Mouse (Mus musculus) olfactory bulb, adult 2 months (tissue): ENCODE results near the gene Wars2.

ENCODE experiments used
- CTCF ChIP-seq: fragments of 200-500 bp; IDR thresholded peaks from 2 replicates; pipeline ENCODE4 v1.5.1; 2012; ENCODE audit warnings: low read depth, mild to moderate bottlenecking, low read length, moderate library complexity; ENCODE audit not compliant: insufficient read depth
- POLR2A ChIP-seq: fragments of 200-500 bp; IDR thresholded peaks from 2 replicates; pipeline ENCODE4 v1.6.1; 2012; ENCODE audit warnings: mild to moderate bottlenecking, low read depth, low read length, moderate library complexity; ENCODE audit not compliant: insufficient read depth

DNA sequence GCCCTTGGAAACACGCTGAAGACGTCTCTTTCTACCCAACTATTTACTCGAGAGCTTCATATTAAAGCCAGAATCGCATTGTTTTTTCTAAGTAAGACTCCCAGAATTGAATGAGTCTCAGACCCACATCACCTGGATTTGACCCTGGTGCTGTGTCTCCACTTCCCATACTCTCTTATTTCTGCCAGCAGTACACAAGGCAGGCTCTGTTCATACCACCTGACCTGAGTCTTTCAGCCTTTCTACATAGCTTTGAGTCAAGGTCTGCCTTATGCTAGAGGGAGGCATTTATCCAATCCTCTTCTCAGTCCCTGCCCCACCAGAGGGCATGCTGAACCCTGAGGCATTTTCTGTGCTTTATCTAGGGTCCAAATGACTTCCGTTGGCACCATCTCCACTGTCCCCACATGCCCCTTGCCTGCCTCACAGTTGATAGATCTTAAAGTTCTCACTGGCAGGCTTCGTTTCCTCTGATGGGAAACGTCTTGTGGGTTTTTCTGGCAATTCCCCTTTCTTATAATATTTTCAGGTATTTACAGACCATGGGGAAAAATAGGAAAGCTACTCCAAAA is 27.5 kb upstream of the Wars2 start:
- TF ChIP-seq POLR2A (no peak), CTCF (no peak)
